8 mouse cellular contexts compared by ENCODE assay signal in the genomic region with DNA sequence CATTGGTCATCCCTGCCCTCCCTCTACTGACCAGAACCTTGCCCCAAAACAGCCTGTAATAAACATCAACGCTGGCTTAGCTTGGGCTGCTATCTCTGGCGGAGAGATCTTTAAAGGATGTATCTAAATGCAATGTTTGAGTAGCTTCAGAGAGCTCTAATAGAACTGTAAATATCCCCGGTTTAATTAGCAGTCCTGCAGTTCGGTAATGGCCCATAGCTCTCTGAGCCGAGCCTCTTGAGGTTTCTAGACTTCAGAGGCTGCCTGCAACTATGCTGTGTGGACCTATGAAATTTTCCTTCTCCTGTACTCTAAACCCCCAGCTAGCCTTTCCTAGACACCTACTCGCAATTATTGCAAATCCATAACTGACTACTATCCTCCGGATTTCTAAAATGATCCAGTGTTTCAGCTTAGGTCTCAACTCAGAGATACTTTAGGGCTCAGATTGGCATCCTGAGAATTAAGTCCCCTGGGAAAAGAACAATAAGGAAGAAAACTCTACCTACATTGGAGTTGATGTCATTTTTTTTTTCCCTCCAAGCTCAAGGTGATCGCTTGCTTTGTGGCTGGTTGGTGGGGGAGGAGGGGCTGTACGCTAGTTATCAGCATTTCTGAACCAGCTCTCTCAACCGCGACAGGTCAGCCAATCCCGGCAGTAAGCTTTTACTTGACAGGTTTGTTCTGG. TPM values are rescaled to one million over a fixed set of nuclear protein-coding genes. Genes with fewer than 3 reads are reported as not detected.
DNase-seq lines count a peak whose midpoint lies in the region; ATAC-seq and TF ChIP-seq lines count a peak whose summit lies in the region.

No protein-coding gene starts in this region.

- WGBS in heart, adult 2 months: 16% methylated on average over 12 of the region's 12 CpGs
- WGBS in forebrain, embryonic 10.5 days: 3% methylated on average over 12 of the region's 12 CpGs
- WGBS in limb, embryonic 13.5 days: 4% methylated on average over 12 of the region's 12 CpGs
- 6% methylated on average over 12 of the region's 12 CpGs for WGBS in stomach, embryonic 14.5 days

- H3K27ac ChIP-seq in heart, adult 2 months: peak overlapping the region; percentile 97
- H3K27ac ChIP-seq in forebrain, embryonic 10.5 days: peak overlapping the region; percentile 98
- no peak overlapping the region for H3K27ac ChIP-seq in limb, embryonic 13.5 days
- peak overlapping the region; percentile 94; the same call in 1 of the 2 replicates for H3K27ac ChIP-seq in stomach, embryonic 14.5 days (ENCODE audit: low read length)

- DNase-seq in heart, adult 2 months: no peak
- DNase-seq in heart, postnatal 14 days: no peak
- peak; percentile 80 for DNase-seq in ES-CJ7 (ENCODE audit: low read depth, low spot score)
- DNase-seq in forebrain, embryonic 10.5 days (ENCODE audit: extremely low spot score, low spot score): no peak
- no peak for DNase-seq in adrenal gland, postnatal 10 days
- DNase-seq in urinary bladder, postnatal 10 days (ENCODE audit: low spot score): no peak

- peak overlapping the region; percentile 90 for H3K4me2 ChIP-seq in limb, embryonic 13.5 days (replicated peaks)
- H3K4me2 ChIP-seq in stomach, embryonic 14.5 days (replicated peaks; ENCODE audit: low read depth, low read length): peak overlapping the region; percentile 87

- H3K36me3 ChIP-seq in heart, adult 2 months (ENCODE audit: control insufficient read depth, insufficient read depth, low read length): peaks cover 2% of the 10 kb centered on the region
- H3K36me3 ChIP-seq in forebrain, embryonic 10.5 days (replicated peaks): no peaks in the 10 kb centered on the region
- H3K36me3 ChIP-seq in limb, embryonic 13.5 days: no peaks in the 10 kb centered on the region
- no peaks in the 10 kb centered on the region for H3K36me3 ChIP-seq in stomach, embryonic 14.5 days (ENCODE audit: control insufficient read depth, insufficient read depth, low read length)

- ATAC-seq in limb, embryonic 13.5 days (ENCODE audit: low FRiP score, low read depth): no peak
- ATAC-seq in stomach, embryonic 14.5 days (ENCODE audit: insufficient number of reproducible peaks, insufficient read depth, low FRiP score, low read depth): no peak

- H3K9me3 ChIP-seq in forebrain, embryonic 10.5 days: no peaks in the 10 kb centered on the region
- no peaks in the 10 kb centered on the region for H3K9me3 ChIP-seq in limb, embryonic 13.5 days
- no peaks in the 10 kb centered on the region for H3K9me3 ChIP-seq in stomach, embryonic 14.5 days (ENCODE audit: control insufficient read depth, low read depth, low read length)

- no peaks in the 10 kb centered on the region for H3K4me1 ChIP-seq in heart, adult 2 months (ENCODE audit: control insufficient read depth, insufficient read depth, low read length)
- peaks cover 30% of the 10 kb centered on the region for H3K4me1 ChIP-seq in forebrain, embryonic 10.5 days
- H3K4me1 ChIP-seq in limb, embryonic 13.5 days: peaks cover 20% of the 10 kb centered on the region
- peaks cover 3% of the 10 kb centered on the region; the same call in 1 of the 2 replicates for H3K4me1 ChIP-seq in stomach, embryonic 14.5 days (ENCODE audit: control insufficient read depth, insufficient read depth, low read length)

- TF ChIP-seq EP300 in heart, adult 2 months (IDR thresholded peaks at IDR 0.05; ENCODE audit: insufficient read depth, low read depth, low read length): no peak

- peaks cover 6% of the 10 kb centered on the region for H3K79me2 ChIP-seq in heart, adult 2 months (replicated peaks; ENCODE audit: control insufficient read depth, insufficient read depth, low read length)

- intact Hi-C loops in heart, adult 2 months (cut with DNase I): loop anchor here (2.0 to 5.0 kb wide), 4 partner anchors 40 to 472 kb away; a partner anchor contains a TSS
- intact Hi-C loops in heart, postnatal 14 days (cut with DNase I): loop anchor here (2.0 to 10.0 kb wide), 2 partner anchors 42 to 330 kb away; no protein-coding TSS in a partner anchor

- TF ChIP-seq POLR2A in heart, adult 2 months (IDR thresholded peaks at IDR 0.05; ENCODE audit: insufficient read depth, low read depth, low read length): no peak

- H3K9ac ChIP-seq in heart, adult 2 months (ENCODE audit: low read depth, low read length): peak overlapping the region; percentile 90
- peak overlapping the region; percentile 79 for H3K9ac ChIP-seq in limb, embryonic 13.5 days
- H3K9ac ChIP-seq in stomach, embryonic 14.5 days (replicated peaks; ENCODE audit: low read depth, low read length): peak overlapping the region; percentile 64; the same call in 1 of the 2 replicates

- H3K4me3 ChIP-seq in heart, adult 2 months: peak overlapping the region; percentile 95
- peak overlapping the region; percentile 97 for H3K4me3 ChIP-seq in forebrain, embryonic 10.5 days
- H3K4me3 ChIP-seq in limb, embryonic 13.5 days: peak overlapping the region; percentile 96
- H3K4me3 ChIP-seq in stomach, embryonic 14.5 days (ENCODE audit: low read depth, low read length): peak overlapping the region; percentile 99

- TF ChIP-seq CTCF in heart, adult 2 months (IDR thresholded peaks at IDR 0.05): no peak

- no peaks in the 10 kb centered on the region for H3K27me3 ChIP-seq in heart, adult 2 months (ENCODE audit: control insufficient read depth, insufficient read depth, low read length)
- peaks cover 15% of the 10 kb centered on the region for H3K27me3 ChIP-seq in forebrain, embryonic 10.5 days (ENCODE audit: poor library complexity, severe bottlenecking)
- H3K27me3 ChIP-seq in limb, embryonic 13.5 days: peaks cover 25% of the 10 kb centered on the region
- no peaks in the 10 kb centered on the region for H3K27me3 ChIP-seq in stomach, embryonic 14.5 days (ENCODE audit: control insufficient read depth, insufficient read depth, low read length)

RNA-seq across cellular contexts. Expression of a gene that starts 2.0 kb away (rescaled TPM):
- 10 to 100 TPM; 59.7 to 67.9 TPM for total RNA-seq in heart, adult 2 months (2021)
- 9.6 and 17.5 TPM in 2 replicates for polyA plus RNA-seq in heart, adult 2 months (2012; rRNA removed)
- total RNA-seq in heart, postnatal 14 days (2021): 10 to 100 TPM; 65.4 to 66.3 TPM
- polyA plus RNA-seq in forebrain, embryonic 10.5 days (2016; fragmentation: Nextera tagmentation; extraction: Ambion mirVana): 7.3 and 8.7 TPM in 2 replicates
- 8.1 and 9.3 TPM in 2 replicates for polyA plus RNA-seq in limb, embryonic 13.5 days (2015; fragmentation: Nextera tagmentation; extraction: Ambion mirVana)
- polyA plus RNA-seq in stomach, embryonic 14.5 days (2014; fragmentation: Nextera tagmentation; extraction: Ambion mirVana): 21.3 and 23.1 TPM in 2 replicates
- total RNA-seq in adrenal gland, postnatal 10 days (2021): 10 to 100 TPM; 64.8 to 65.9 TPM

RNA-seq across cellular contexts. Expression of a gene that starts 15.7 kb away (rescaled TPM):
- 100 to 1,000 TPM in 1 of 2 experiments, 10 to 100 TPM in 1; 82.1 to 104 TPM for total RNA-seq in heart, adult 2 months (2021)
- 25.2 and 52.9 TPM in 2 replicates for polyA plus RNA-seq in heart, adult 2 months (2012; rRNA removed)
- total RNA-seq in heart, postnatal 14 days (2021): 10 to 100 TPM; 68.7 to 72.1 TPM
- polyA plus RNA-seq in forebrain, embryonic 10.5 days (2016; fragmentation: Nextera tagmentation; extraction: Ambion mirVana): 79.9 and 81.1 TPM in 2 replicates
- polyA plus RNA-seq in limb, embryonic 13.5 days (2015; fragmentation: Nextera tagmentation; extraction: Ambion mirVana): 63.7 and 65.1 TPM in 2 replicates
- polyA plus RNA-seq in stomach, embryonic 14.5 days (2014; fragmentation: Nextera tagmentation; extraction: Ambion mirVana): 78.1 and 78.3 TPM in 2 replicates
- 10 to 100 TPM; 60.0 to 65.8 TPM for total RNA-seq in adrenal gland, postnatal 10 days (2021)
